Mouse (Mus musculus) brown adipose tissue, adult 24 weeks (tissue): ENCODE measurements around the gene Fto. TPM values are rescaled to one million over a fixed set of nuclear protein-coding genes. Genes with fewer than 3 reads are reported as not detected.

Experiments
- H3K27ac ChIP-seq: fragments of 200-500 bp; replicated peaks from 2 replicates; pipeline ENCODE4 v1.5.1; 2012; ENCODE audit warnings: low read depth, mild to moderate bottlenecking, low read length
- H3K4me1 ChIP-seq: fragments of 200-500 bp; 2 replicates; pipeline ENCODE4 v1.6.1; 2012; ENCODE audit warnings: low read length, mixed read lengths; ENCODE audit not compliant: control insufficient read depth, insufficient read depth, insufficient read length
- H3K4me3 ChIP-seq: fragments of 200-500 bp; 2 replicates; pipeline ENCODE4 v1.5.1; 2012; ENCODE audit warnings: low read depth, mild to moderate bottlenecking, low read length, moderate library complexity; ENCODE audit not compliant: insufficient read depth
- polyA plus RNA-seq: library from polyadenylated mRNA; stranded (reverse); fragments of >200 nt; gene quantifications from 2 replicates; pipeline ENCODE4 v1.2.4, GENCODE M21; 2012; ENCODE audit not compliant: missing spikeins, insufficient read depth, insufficient read length

Fto gene
- polyA plus RNA-seq, 1 experiment: 39.7 TPM

DNA sequence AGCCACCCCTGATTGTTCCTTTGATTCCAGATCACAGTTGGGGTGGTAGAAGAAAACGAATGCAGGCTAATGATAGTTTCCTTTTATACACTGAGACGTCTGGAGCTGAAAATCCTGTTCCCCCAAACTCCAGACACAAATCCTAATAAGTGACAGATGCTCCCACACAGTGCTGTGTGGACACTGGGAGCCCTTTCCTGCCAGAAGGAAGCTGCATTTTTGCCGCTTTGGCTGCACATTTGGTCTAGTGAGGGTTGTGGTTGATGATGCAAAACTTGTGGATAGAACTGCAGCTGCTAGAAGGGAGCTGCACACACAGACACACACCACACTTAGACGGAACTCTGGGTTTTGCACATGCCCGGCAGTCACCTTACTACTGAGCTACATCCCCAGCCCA lies 197.4 kb downstream of the Fto start:
- no peak overlapping the region for H3K4me3 ChIP-seq
- no peak overlapping the region for H3K27ac ChIP-seq
- peaks cover 12% of the 10 kb centered on the region; the same call in 1 of the 2 replicates for H3K4me1 ChIP-seq

DNA sequence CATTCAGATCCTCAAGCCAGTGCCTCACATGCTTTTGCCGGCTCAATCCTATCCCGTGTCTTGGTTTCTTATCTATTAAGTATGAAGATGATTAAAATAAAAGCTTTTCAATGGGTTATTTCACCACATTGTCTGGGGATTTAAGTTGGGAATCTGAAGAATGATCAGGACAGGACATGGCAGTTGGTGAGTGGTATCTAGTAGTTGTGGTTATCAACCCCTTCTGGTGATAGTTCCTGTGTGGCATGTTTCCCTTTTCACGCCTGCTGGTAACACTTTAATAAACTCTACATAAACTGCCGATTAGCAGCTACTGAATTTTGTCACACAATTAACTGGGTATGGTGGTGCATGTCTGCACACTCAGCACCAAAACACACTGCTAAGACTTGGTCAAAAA lies 198.6 kb downstream of the Fto start:
- H3K27ac ChIP-seq: no peak overlapping the region
- peaks cover 8% of the 10 kb centered on the region; the same call in 1 of the 2 replicates for H3K4me1 ChIP-seq
- H3K4me3 ChIP-seq: no peak overlapping the region

DNA sequence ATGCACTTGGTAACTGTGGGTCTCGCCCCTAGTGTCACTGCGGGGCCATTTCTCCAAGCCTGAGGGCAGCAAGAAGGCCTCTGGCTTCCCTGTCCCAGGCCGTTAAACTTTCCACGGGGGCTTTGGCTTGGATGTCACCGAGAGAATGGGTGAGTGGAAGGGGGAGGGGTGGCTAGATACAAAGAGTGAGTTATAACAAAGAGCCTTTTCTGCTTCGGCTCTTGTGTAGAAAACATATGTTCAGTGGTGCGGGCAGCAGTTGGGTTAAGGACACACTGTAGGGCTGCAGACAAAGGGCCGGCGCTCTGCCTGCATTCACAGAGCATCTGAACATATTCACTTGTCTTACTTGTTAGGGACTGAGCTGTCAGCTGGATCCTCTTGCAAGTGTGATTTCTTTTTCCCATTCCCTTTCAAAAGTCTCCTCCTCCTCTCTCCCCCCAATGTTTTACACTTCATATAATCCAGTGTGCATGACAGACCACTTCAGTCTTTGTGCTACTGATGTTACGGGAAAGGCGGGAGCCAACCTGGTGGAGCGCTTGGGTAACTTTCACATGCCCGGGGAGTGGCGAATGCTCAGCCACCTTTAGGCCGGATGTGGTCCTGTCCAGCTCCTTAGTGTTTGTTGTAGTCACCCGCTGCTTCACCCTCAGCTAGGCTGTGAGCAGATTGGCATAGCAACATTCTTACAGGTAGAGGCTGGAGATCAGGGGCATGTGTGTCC lies 201.6 kb downstream of the Fto start:
- Histone ChIP-seq H3K4me1 (no peaks in the 10 kb centered on the region), H3K27ac (no peak overlapping the region)

DNA sequence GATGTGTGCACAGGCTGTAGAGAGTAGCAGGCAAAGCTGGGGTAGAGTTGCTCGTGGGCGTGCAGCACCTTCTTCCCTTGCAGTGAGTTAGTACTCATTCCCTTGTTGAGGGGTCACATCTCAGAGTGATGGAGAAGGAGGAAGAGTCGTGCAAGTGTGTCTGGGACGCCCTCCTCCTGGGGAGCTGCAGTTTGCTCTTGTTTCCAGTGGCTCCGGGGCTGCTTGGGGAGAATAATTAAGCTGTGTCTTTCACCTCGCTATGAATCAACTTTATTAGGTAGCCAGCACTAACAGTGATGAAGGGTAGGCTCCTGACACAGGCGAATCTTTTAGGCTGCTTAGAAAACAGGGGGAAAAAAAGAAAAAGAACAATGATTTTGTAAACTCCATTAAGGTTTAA lies 203.1 kb downstream of the Fto start:
- Histone ChIP-seq H3K4me3 (no peak overlapping the region), H3K4me1 (0 out of 2 replicates have a peak, but pooled peaks cover 4% of the 10 kb centered on the region), H3K27ac (no peak overlapping the region)

More for the DNA sequence above, 201.6 kb downstream of the Fto start:
- H3K4me3 ChIP-seq: no peak overlapping the region

DNA sequence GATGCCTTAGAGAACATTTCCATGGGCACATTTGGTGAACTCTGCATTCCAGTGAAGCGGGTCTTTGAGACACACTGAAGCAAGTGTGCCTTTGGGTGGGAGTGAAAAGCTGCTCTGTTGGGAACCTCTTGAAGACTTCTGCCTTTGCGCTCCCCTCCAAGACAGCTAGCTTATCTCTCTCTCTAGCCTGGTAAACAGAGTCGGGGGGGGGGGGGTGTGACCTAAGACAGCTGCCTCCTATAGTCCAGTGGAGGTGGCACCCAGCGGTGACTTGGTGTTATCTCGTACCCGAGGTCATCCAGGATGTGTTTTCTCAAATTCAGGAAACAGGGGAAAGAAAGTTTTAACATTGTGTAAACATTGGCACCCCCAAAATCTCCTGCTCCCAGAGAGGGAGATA lies 204.8 kb downstream of the Fto start:
- H3K4me3 ChIP-seq: no peak overlapping the region
- H3K27ac ChIP-seq: no peak overlapping the region
- 0 out of 2 replicates have a peak, but pooled peaks cover 4% of the 10 kb centered on the region for H3K4me1 ChIP-seq

DNA sequence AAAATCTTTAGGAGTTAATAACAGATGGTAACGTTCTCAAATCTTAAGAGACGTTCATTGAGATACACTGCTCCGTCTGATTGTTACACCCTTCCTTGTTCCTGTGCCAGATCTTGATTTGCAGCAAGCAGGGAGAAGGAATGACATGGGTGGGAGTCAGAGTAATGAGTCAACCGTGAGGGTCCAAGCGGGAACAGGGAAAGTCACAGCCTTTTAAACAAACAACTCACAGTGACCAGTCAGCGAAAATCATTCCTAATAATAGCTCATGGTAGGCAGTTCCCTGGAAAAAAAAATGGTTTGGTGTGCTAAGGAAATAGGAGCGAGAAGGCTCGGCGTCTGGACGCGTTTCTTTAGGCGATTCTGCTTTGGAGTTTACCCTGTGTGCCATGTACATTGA lies 208.9 kb downstream of the Fto start:
- H3K4me3 ChIP-seq: no peak overlapping the region
- H3K27ac ChIP-seq: no peak overlapping the region
- H3K4me1 ChIP-seq: 0 out of 2 replicates have a peak, but pooled peaks cover 4% of the 10 kb centered on the region

DNA sequence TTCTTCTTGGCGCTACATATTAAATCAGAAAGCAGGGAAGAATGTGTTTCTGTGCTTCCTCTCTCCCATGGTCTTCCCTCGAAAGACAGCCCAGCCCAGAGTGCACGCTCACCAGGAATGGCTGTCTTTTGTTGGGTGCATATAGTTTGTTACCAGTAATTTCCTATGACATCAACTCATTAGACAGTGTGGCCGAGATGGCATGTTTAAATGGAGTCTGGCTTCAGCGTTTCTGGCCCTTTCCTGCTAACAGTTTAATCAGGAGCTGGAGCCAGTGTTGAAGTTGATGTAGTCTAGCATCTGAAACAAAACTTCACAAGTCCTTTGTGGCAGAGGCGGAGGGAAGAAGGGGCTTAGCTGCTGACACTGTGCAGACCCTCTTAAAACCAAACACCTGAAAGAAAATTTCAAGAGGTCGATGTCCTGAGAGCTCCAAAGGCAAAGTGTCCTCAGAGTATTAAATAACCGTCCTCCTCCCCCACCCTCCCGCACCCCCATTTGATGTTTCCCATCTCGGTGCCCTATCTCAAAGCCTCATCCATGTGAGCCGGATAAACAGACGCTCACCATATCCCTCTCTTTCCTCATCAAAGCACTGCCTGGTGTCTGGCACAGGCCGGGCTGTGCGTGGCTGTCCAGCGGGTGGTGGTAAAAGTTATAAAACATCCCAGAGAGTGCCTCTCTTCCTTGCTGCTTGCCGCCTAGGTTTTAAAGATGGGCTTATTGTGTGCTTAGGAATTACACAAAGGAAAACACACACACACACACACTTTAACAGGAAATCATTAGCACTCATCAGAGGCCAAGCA lies 210.9 kb downstream of the Fto start:
- H3K27ac ChIP-seq: no peak overlapping the region
- peaks cover 9% of the 10 kb centered on the region; the same call in 1 of the 2 replicates for H3K4me1 ChIP-seq
- no peak overlapping the region for H3K4me3 ChIP-seq

DNA sequence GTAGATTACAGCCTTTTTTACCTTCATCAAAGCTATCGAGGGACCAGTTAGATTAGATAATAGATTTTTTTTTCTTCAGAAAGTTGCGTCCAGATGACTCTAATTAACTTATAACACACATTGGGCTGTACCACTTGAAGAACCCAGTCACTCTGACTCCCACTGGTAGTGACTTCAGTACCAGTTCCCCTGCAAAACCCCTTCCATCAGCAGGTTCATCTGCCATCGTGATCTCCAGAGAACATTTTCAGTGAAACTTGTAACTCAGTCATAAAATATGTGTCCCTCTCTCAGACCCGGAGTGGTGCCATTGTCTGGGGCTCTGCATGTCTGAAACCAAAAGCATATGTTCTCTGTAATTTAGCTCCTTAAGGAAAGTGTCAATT lies 211.5 kb downstream of the Fto start:
- Histone ChIP-seq H3K4me3 (no peak overlapping the region), H3K27ac (no peak overlapping the region), H3K4me1 (peaks cover 12% of the 10 kb centered on the region; the same call in 1 of the 2 replicates)

DNA sequence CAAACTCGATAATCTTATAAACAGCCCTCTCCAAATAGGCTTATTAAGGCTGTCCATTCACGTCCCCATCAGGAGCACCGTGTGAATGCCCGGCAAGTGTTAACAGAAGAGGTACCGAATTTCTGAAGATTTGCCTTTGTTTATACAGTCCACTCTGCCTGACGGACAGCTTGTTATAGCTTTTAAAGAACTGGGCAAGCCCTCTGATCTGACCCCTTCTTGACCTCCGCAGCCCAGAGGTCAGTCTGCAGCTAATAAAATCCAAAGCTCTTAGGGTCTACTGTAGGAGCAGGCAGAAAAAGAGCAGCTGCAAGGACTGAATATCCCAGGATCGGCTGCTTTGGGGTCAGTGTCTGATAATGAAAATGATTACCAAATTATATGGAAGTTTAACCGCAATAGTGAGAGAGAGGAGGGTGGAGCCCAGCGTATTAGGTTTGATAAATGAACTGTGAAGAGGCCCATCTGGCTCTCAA lies 212.1 kb downstream of the Fto start:
- H3K4me3 ChIP-seq: no peak overlapping the region
- H3K27ac ChIP-seq: no peak overlapping the region
- H3K4me1 ChIP-seq: peaks cover 12% of the 10 kb centered on the region; the same call in 1 of the 2 replicates

DNA sequence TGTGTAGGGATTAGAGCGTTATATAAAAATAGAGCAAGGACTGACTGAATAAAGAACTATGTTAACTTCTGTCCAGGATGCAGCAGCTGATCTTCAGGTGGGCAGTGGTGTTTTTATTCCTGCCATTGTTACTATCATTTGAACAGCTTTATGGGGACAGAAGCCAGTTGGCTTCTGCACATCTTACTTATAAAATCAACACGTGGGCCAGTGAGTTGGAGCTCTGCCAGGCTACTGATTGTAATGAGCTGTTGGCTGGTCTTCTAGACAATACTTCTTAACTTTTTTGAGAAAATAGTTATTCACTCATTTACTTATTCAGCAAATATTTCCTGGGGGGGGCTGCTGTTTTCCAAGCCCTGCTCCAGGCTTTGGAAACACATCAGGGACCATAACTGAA lies 215.6 kb downstream of the Fto start:
- no peak overlapping the region for H3K4me3 ChIP-seq
- H3K4me1 ChIP-seq: peaks cover 8% of the 10 kb centered on the region; the same call in 1 of the 2 replicates
- H3K27ac ChIP-seq: no peak overlapping the region

DNA sequence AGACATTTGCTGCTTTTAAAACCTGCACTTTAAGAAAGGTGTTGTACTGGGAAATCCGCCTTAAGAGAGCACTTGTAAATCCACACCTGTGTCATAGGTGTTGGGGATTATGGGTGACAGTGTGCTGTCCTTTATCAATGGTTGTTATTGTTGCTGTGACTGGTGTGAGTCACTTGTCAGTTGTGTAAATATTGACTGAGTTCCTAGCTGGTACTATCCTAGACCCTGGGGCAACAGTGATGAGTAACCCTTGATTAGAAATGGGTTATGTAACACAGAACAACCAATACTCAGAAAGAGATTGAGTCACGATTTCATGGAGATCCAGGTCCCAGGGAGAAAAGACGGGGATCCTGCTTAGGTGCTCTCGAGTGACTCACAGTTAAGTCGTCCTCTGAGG lies 216.4 kb downstream of the Fto start:
- Histone ChIP-seq H3K4me3 (no peak overlapping the region), H3K4me1 (peaks cover 8% of the 10 kb centered on the region; the same call in 1 of the 2 replicates), H3K27ac (no peak overlapping the region)

DNA sequence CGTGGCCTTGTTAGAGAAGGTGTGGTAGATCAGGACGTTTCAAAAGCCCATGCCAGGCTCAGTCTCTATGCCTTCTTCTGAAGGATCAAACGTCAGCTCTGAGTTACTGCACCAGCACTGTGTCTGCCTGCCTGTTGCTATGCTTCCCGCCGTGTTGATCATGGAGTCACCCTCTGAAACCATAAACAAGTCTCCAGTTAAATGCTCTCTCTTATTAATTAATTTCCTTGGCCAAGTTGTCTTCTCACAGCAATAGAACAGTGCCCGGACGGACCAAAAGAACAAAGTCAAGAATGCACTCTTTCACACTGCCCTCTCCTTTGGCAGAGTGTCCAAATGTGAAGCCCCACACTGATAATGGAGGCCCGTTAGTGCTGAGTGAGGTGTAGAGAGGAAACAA lies 217.3 kb downstream of the Fto start:
- Histone ChIP-seq H3K4me1 (peaks cover 8% of the 10 kb centered on the region; the same call in 1 of the 2 replicates), H3K4me3 (no peak overlapping the region), H3K27ac (no peak overlapping the region)

DNA sequence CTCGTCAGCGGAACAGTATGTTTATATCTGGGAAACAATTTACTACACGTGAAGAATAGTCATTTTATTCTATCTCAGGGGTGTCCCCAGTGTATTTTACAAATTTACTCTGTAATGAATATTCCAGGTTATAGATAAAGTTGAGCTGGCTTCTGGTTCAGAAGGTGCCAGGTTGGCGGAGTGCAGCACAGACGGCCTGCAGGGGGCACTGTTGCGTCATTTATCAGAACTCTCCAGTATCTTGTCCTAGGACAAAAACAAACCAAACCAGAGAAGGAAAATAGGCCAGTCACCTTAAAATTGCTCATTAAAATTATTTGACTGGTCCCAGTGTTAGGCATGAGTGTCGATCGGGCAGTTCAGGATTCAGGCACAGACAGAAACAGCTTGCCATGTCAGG lies 218.6 kb downstream of the Fto start:
- H3K4me1 ChIP-seq: peaks cover 8% of the 10 kb centered on the region; the same call in 1 of the 2 replicates
- H3K27ac ChIP-seq: no peak overlapping the region
- H3K4me3 ChIP-seq: no peak overlapping the region

DNA sequence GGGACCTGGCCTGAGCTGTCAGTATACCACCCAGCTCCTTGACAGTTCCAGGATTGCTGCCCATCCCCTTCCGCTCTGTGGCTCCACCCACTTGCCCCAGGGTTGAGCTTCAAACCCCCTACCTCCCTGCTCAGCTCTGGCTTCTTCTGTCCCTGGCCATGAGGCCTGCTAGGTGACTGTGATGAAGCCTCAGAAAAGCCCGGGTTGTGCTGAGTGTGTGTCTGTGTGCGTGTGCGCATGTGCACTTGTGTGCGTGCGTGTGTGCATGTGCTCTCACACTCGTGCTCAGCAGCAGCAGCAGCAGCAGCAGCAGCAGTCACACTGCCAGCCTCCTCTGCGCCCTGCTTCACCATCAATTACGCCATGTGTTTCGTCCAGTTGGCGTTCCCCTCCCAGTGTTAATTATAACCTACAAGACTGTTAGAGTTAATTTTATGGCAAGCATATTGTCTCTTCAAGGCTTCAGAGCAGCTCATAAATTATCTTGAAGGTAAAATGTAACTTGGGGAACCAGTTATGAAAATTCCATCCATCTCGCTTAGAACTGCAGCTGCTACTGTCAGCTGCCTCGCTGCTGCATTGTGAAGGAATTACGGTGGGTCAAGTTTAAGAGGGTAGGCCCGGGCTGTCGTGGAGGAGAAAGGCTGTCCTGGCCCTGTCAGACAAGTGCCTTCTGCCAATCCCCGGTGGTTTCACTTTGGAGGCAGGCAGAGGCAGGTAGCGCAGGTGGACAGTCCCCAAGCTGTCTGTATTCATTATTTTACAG lies 219.5 kb downstream of the Fto start:
- Histone ChIP-seq H3K4me3 (no peak overlapping the region), H3K27ac (no peak overlapping the region), H3K4me1 (peaks cover 8% of the 10 kb centered on the region; the same call in 1 of the 2 replicates)

DNA sequence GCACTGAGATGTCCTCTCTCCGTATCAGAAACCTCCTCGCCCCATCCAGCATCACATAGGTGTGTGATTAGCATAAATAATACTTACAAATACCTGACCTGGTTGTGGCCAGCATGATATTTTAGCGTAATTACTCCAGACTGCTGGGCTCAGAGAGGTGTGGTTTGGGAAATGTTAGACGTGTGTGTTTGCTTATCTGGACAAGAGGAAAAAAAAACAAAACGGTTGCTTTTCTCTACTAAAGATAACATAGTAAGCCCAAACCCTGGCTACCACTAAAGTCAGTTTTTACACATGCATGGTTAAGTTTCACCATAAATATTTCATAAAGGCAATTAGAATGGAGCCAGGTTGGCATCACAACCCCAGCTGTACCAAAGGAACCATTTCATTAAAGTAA lies 221.4 kb downstream of the Fto start:
- Histone ChIP-seq H3K4me3 (no peak overlapping the region), H3K4me1 (no peaks in the 10 kb centered on the region; the same call in 1 of the 2 replicates), H3K27ac (no peak overlapping the region)
